Mouse (Mus musculus): ENCODE results near the gene Csf3. TPM values are rescaled to one million over a fixed set of nuclear protein-coding genes. Genes with fewer than 3 reads are reported as not detected.

Csf3 gene
- polyA plus RNA-seq, 1 experiment from 2014 or later: not detected

GRCm38 (mm10) chr11:98747804-98748505, 46.9 kb downstream of the Csf3 start:
- H3K9ac ChIP-seq (ENCODE audit: low read depth, low read length): peak overlapping the region; percentile 32; the same call in 1 of the 2 replicates
- H3K27me3 ChIP-seq (ENCODE audit: control insufficient read depth, insufficient read depth, low read length): no peaks in the 10 kb centered on the region
- H3K4me2 ChIP-seq (replicated peaks; ENCODE audit: low read depth, low read length): peak overlapping the region; percentile 38; the same call in 1 of the 2 replicates
- H3K36me3 ChIP-seq (ENCODE audit: control insufficient read depth, insufficient read depth, low read length): no peaks in the 10 kb centered on the region
- no peak overlapping the region for H3K4me3 ChIP-seq (ENCODE audit: low read length)
- peaks cover 91% of the 10 kb centered on the region for H3K4me1 ChIP-seq (ENCODE audit: control insufficient read depth, insufficient read depth, low read length)
- H3K9me3 ChIP-seq (ENCODE audit: control insufficient read depth, low read length): no peaks in the 10 kb centered on the region
- no peak for ATAC-seq (ENCODE audit: low FRiP score, low TSS enrichment)
- H3K27ac ChIP-seq (ENCODE audit: low read depth, low read length): peak overlapping the region; percentile 76; the same call in 1 of the 2 replicates
- 29% methylated on average over 6 of the region's 6 CpGs for WGBS

GRCm38 (mm10) chr11:98748506-98749416, 47.7 kb downstream of the Csf3 start:
- no peak for ATAC-seq (ENCODE audit: low FRiP score, low TSS enrichment)
- Histone ChIP-seq H3K36me3 (ENCODE audit: control insufficient read depth, insufficient read depth, low read length) (peaks cover 3% of the 10 kb centered on the region), H3K9me3 (ENCODE audit: control insufficient read depth, low read length) (no peaks in the 10 kb centered on the region), H3K27me3 (ENCODE audit: control insufficient read depth, insufficient read depth, low read length) (no peaks in the 10 kb centered on the region), H3K9ac (ENCODE audit: low read depth, low read length) (0 out of 2 replicates have a peak overlapping the region, but pooled peaks have one; percentile 32), H3K27ac (ENCODE audit: low read depth, low read length) (peak overlapping the region; percentile 76; the same call in 1 of the 2 replicates), H3K4me3 (ENCODE audit: low read length) (no peak overlapping the region), H3K4me1 (ENCODE audit: control insufficient read depth, insufficient read depth, low read length) (peaks cover 83% of the 10 kb centered on the region), H3K4me2 (replicated peaks; ENCODE audit: low read depth, low read length) (peak overlapping the region; percentile 38; the same call in 1 of the 2 replicates)
- WGBS: 34% methylated on average over 15 of the region's 15 CpGs

GRCm38 (mm10) chr11:98749716-98750115, 48.7 kb downstream of the Csf3 start:
- peaks cover 78% of the 10 kb centered on the region for H3K4me1 ChIP-seq (ENCODE audit: control insufficient read depth, insufficient read depth, low read length)
- H3K9me3 ChIP-seq (ENCODE audit: control insufficient read depth, low read length): no peaks in the 10 kb centered on the region
- H3K9ac ChIP-seq (ENCODE audit: low read depth, low read length): 0 out of 2 replicates have a peak overlapping the region, but pooled peaks have one; percentile 12
- H3K36me3 ChIP-seq (ENCODE audit: control insufficient read depth, insufficient read depth, low read length): peaks cover 8% of the 10 kb centered on the region
- no peak overlapping the region for H3K4me2 ChIP-seq (replicated peaks; ENCODE audit: low read depth, low read length)
- no peak overlapping the region for H3K4me3 ChIP-seq (ENCODE audit: low read length)
- H3K27me3 ChIP-seq (ENCODE audit: control insufficient read depth, insufficient read depth, low read length): no peaks in the 10 kb centered on the region
- ATAC-seq (ENCODE audit: low FRiP score, low TSS enrichment): no peak
- 42% methylated on average over 5 of the region's 5 CpGs for WGBS
- H3K27ac ChIP-seq (ENCODE audit: low read depth, low read length): peak overlapping the region; percentile 70; the same call in 1 of the 2 replicates

- Histone ChIP-seq H3K9me3 (ENCODE audit: control insufficient read depth, low read length) (no peaks in the 10 kb centered on the region), H3K4me2 (replicated peaks; ENCODE audit: low read depth, low read length) (no peak overlapping the region; the same call in 1 of the 2 replicates), H3K4me3 (ENCODE audit: low read length) (no peak overlapping the region), H3K36me3 (ENCODE audit: control insufficient read depth, insufficient read depth, low read length) (peaks cover 8% of the 10 kb centered on the region), H3K27me3 (ENCODE audit: control insufficient read depth, insufficient read depth, low read length) (no peaks in the 10 kb centered on the region), H3K4me1 (ENCODE audit: control insufficient read depth, insufficient read depth, low read length) (peaks cover 69% of the 10 kb centered on the region), H3K9ac (ENCODE audit: low read depth, low read length) (peak overlapping the region; percentile 42), H3K27ac (ENCODE audit: low read depth, low read length) (peak overlapping the region; percentile 70; the same call in 1 of the 2 replicates)
- ATAC-seq (ENCODE audit: low FRiP score, low TSS enrichment): no peak
- WGBS: 40% methylated on average over 17 of the region's 17 CpGs
Measured at GRCm38 (mm10) chr11:98750351-98751201, 49.5 kb downstream of the Csf3 start.

- WGBS: 32% methylated on average over 6 of the region's 6 CpGs
- H3K4me2 ChIP-seq (replicated peaks; ENCODE audit: low read depth, low read length): no peak overlapping the region; the same call in 1 of the 2 replicates
- no peaks in the 10 kb centered on the region for H3K9me3 ChIP-seq (ENCODE audit: control insufficient read depth, low read length)
- H3K9ac ChIP-seq (ENCODE audit: low read depth, low read length): peak overlapping the region; percentile 42; the same call in 1 of the 2 replicates
- peak overlapping the region; percentile 70; the same call in 1 of the 2 replicates for H3K27ac ChIP-seq (ENCODE audit: low read depth, low read length)
- peaks cover 8% of the 10 kb centered on the region for H3K36me3 ChIP-seq (ENCODE audit: control insufficient read depth, insufficient read depth, low read length)
- no peak for ATAC-seq (ENCODE audit: low FRiP score, low TSS enrichment)
- no peak overlapping the region for H3K4me3 ChIP-seq (ENCODE audit: low read length)
- H3K4me1 ChIP-seq (ENCODE audit: control insufficient read depth, insufficient read depth, low read length): peaks cover 68% of the 10 kb centered on the region
- no peaks in the 10 kb centered on the region for H3K27me3 ChIP-seq (ENCODE audit: control insufficient read depth, insufficient read depth, low read length)
Measured at GRCm38 (mm10) chr11:98751221-98751782, 50.2 kb downstream of the Csf3 start.

- WGBS: 80% methylated on average over 10 of the region's 10 CpGs
- no peak overlapping the region for H3K27ac ChIP-seq (ENCODE audit: low read depth, low read length)
- H3K4me2 ChIP-seq (replicated peaks; ENCODE audit: low read depth, low read length): no peak overlapping the region
- no peak for ATAC-seq (ENCODE audit: low FRiP score, low TSS enrichment)
- H3K4me1 ChIP-seq (ENCODE audit: control insufficient read depth, insufficient read depth, low read length): peaks cover 56% of the 10 kb centered on the region
- H3K36me3 ChIP-seq (ENCODE audit: control insufficient read depth, insufficient read depth, low read length): peaks cover 14% of the 10 kb centered on the region
- H3K4me3 ChIP-seq (ENCODE audit: low read length): no peak overlapping the region
- no peaks in the 10 kb centered on the region for H3K27me3 ChIP-seq (ENCODE audit: control insufficient read depth, insufficient read depth, low read length)
- no peak overlapping the region for H3K9ac ChIP-seq (ENCODE audit: low read depth, low read length)
- no peaks in the 10 kb centered on the region for H3K9me3 ChIP-seq (ENCODE audit: control insufficient read depth, low read length)
Measured at GRCm38 (mm10) chr11:98752562-98753140, 51.6 kb downstream of the Csf3 start.

Measured in kidney, embryonic 14.5 days (tissue).